9 mouse cellular contexts compared by ENCODE assay signal in genomic region chr4:116371676-116372075, GRCm38 (mm10).
DNase-seq lines count a peak whose midpoint lies in the region; ATAC-seq and TF ChIP-seq lines count a peak whose summit lies in the region.
"Had no signal": no experiment of that assay in that cellular context is flagged by ENCODE, and none has a peak within 500 bp of the region (broad histone marks: within the 10 kb centered on the region; RNA-seq: fewer than 3 reads in every experiment).

No protein-coding gene starts in this region.

- no peaks in the 10 kb centered on the region for H3K9me3 ChIP-seq in forebrain, embryonic 15.5 days
- no peaks in the 10 kb centered on the region for H3K9me3 ChIP-seq in forebrain, embryonic 10.5 days
- H3K9me3 ChIP-seq: liver, embryonic 15.5 days had no signal

- H3K4me1 ChIP-seq in forebrain, embryonic 15.5 days: peaks cover 8% of the 10 kb centered on the region
- H3K4me1 ChIP-seq in forebrain, embryonic 10.5 days: no peaks in the 10 kb centered on the region
- H3K4me1 ChIP-seq: liver, embryonic 15.5 days had no signal

- POLR2A ChIA-PET in Patski (lab: Charles Lee): interaction anchor here (0.6 to 1.3 kb wide), 2 partner anchors 18 to 136 kb away, joined by 3 to 4 read pairs; partner anchors contain the start of gene Ipp

- no peak overlapping the region for H3K27ac ChIP-seq in forebrain, embryonic 15.5 days (replicated peaks)
- no peak overlapping the region for H3K27ac ChIP-seq in forebrain, embryonic 10.5 days
- H3K27ac ChIP-seq: liver, embryonic 15.5 days had no signal

- DNase-seq in forebrain, embryonic 10.5 days (ENCODE audit: extremely low spot score, low spot score): no peak
- peak; percentile 44 for DNase-seq in Patski (ENCODE audit: low read depth, low spot score)
- peak; percentile 49 to 60 for DNase-seq in frontal cortex, postnatal 36 days (ENCODE audit: low spot score in 2 of 2)
- peak; percentile 6 to 54 for DNase-seq in kidney, postnatal 25 days
- peak; percentile 66 for DNase-seq in lung, postnatal 10 days
- no peak for DNase-seq in spleen, postnatal 36 days (ENCODE audit: low spot score in 2 of 2)

- CTCF ChIA-PET in Patski (lab: Charles Lee): no interaction called here

- no peak for TF ChIP-seq CTCF in Patski (IDR thresholded peaks at IDR 0.05)

- no peak overlapping the region for H3K4me2 ChIP-seq in forebrain, embryonic 15.5 days (replicated peaks)
- H3K4me2 ChIP-seq: liver, embryonic 15.5 days had no signal

- in situ Hi-C loops in Patski (cut with MboI; ENCODE audit: low pct_unique_long_range_greater_than_20kb): no loop called here

- no peaks in the 10 kb centered on the region for H3K27me3 ChIP-seq in forebrain, embryonic 15.5 days
- H3K27me3 ChIP-seq in forebrain, embryonic 10.5 days (ENCODE audit: poor library complexity, severe bottlenecking): no peaks in the 10 kb centered on the region
- H3K27me3 ChIP-seq in Patski: no peaks in the 10 kb centered on the region
- H3K27me3 ChIP-seq: liver, embryonic 15.5 days had no signal

- 33% methylated on average over 1 of the region's 1 CpGs for WGBS in forebrain, embryonic 15.5 days
- WGBS in forebrain, embryonic 10.5 days: 85% methylated on average over 1 of the region's 1 CpGs

- peak; percentile 61 for ATAC-seq in forebrain, embryonic 15.5 days (replicated peaks)
- no peak for ATAC-seq in Patski
- no peak for ATAC-seq in erythroblast, adult 5-6 weeks (replicated peaks; ENCODE audit: low FRiP score, poor library complexity, severe bottlenecking)

- no peaks in the 10 kb centered on the region for H3K36me3 ChIP-seq in forebrain, embryonic 15.5 days
- H3K36me3 ChIP-seq in forebrain, embryonic 10.5 days (replicated peaks): 0 out of 2 replicates have a peak, but pooled peaks cover 10% of the 10 kb centered on the region
- H3K36me3 ChIP-seq: liver, embryonic 15.5 days had no signal

- H3K9ac ChIP-seq in forebrain, embryonic 15.5 days (replicated peaks): no peak overlapping the region
- H3K9ac ChIP-seq: liver, embryonic 15.5 days had no signal

- no peak overlapping the region for H3K4me3 ChIP-seq in forebrain, embryonic 15.5 days
- no peak overlapping the region for H3K4me3 ChIP-seq in forebrain, embryonic 10.5 days
- H3K4me3 ChIP-seq: liver, embryonic 15.5 days had no signal

Comparison
In these comparisons a context has a peak if more than half of its experiments do, and no peak if none do; other contexts are left out.
1. DNase-seq: peak in Patski (single experiment), frontal cortex, postnatal 36 days (2 of 2), kidney, postnatal 25 days (2 of 2) and lung, postnatal 10 days (single experiment); none in forebrain, embryonic 10.5 days (single experiment) and spleen, postnatal 36 days (0 of 2).